12 mouse cellular contexts compared by ENCODE assay signal in genomic region chr10:124570746-124571145, GRCm38 (mm10).
DNase-seq lines count a peak whose midpoint lies in the region; ATAC-seq and TF ChIP-seq lines count a peak whose summit lies in the region.
"Had no signal": no experiment of that assay in that cellular context is flagged by ENCODE, and none has a peak within 500 bp of the region (broad histone marks: within the 10 kb centered on the region; RNA-seq: fewer than 3 reads in every experiment).

No protein-coding gene starts in this region.

- intact Hi-C loops in left cerebral cortex, postnatal 14 days (cut with DNase I) = no loop called here
- intact Hi-C loops in heart, adult 2 months (cut with DNase I) = no loop called here

- peak; percentile 41; the same call in 1 of the 2 replicates for ATAC-seq in forebrain, embryonic 13.5 days
- ATAC-seq in forebrain, embryonic 12.5 days (ENCODE audit: low FRiP score) = no peak
- ATAC-seq: intestine, embryonic 16.5 days; Patski had no signal

- no peak overlapping the region for H3K4me3 ChIP-seq in forebrain, embryonic 13.5 days
- no peak overlapping the region for H3K4me3 ChIP-seq in forebrain, embryonic 12.5 days (replicated peaks)
- H3K4me3 ChIP-seq in heart, adult 2 months = no peak overlapping the region

- WGBS in forebrain, embryonic 13.5 days = 35% methylated on average over 4 of the region's 4 CpGs
- WGBS in forebrain, embryonic 12.5 days = 61% methylated on average over 4 of the region's 4 CpGs
- WGBS in heart, adult 2 months = 65% methylated on average over 4 of the region's 4 CpGs

- H3K4me2 ChIP-seq in forebrain, embryonic 13.5 days = no peak overlapping the region
- no peak overlapping the region for H3K4me2 ChIP-seq in forebrain, embryonic 12.5 days

- no peaks in the 10 kb centered on the region for H3K36me3 ChIP-seq in forebrain, embryonic 13.5 days (ENCODE audit: poor library complexity, severe bottlenecking)
- no peaks in the 10 kb centered on the region for H3K36me3 ChIP-seq in forebrain, embryonic 12.5 days (replicated peaks)
- no peaks in the 10 kb centered on the region for H3K36me3 ChIP-seq in heart, adult 2 months (ENCODE audit: control insufficient read depth, insufficient read depth, low read length)

- DNase-seq in brain, adult 2 months (ENCODE audit: low read depth, low spot score) = peak; percentile 74
- DNase-seq in frontal cortex, postnatal 36 days (ENCODE audit: low spot score in 2 of 2) = peak; percentile 23 to 60
- peak; percentile 32 to 69 for DNase-seq in left cerebral cortex, postnatal 14 days (ENCODE audit: low spot score in 2 of 2)
- no peak for DNase-seq in heart, adult 2 months
- DNase-seq in ovary, postnatal 36 days (ENCODE audit: low spot score) = no peak
- no peak for DNase-seq in heart, adult 18-20 months
- DNase-seq: adrenal gland, adult 8-10 months; lung, postnatal 10 days had no signal

- no peaks in the 10 kb centered on the region for H3K27me3 ChIP-seq in forebrain, embryonic 13.5 days
- no peaks in the 10 kb centered on the region for H3K27me3 ChIP-seq in forebrain, embryonic 12.5 days
- no peaks in the 10 kb centered on the region for H3K27me3 ChIP-seq in heart, adult 2 months (ENCODE audit: control insufficient read depth, insufficient read depth, low read length)
- H3K27me3 ChIP-seq: Patski had no signal

- H3K4me1 ChIP-seq in forebrain, embryonic 13.5 days = no peaks in the 10 kb centered on the region
- no peaks in the 10 kb centered on the region for H3K4me1 ChIP-seq in forebrain, embryonic 12.5 days
- H3K4me1 ChIP-seq in heart, adult 2 months (ENCODE audit: control insufficient read depth, insufficient read depth, low read length) = no peaks in the 10 kb centered on the region

- no peak overlapping the region for H3K9ac ChIP-seq in forebrain, embryonic 13.5 days
- no peak overlapping the region for H3K9ac ChIP-seq in forebrain, embryonic 12.5 days
- H3K9ac ChIP-seq in heart, adult 2 months (ENCODE audit: low read depth, low read length) = no peak overlapping the region

- no peak for TF ChIP-seq POLR2A in heart, adult 2 months (IDR thresholded peaks at IDR 0.05; ENCODE audit: insufficient read depth, low read depth, low read length)

- no peak overlapping the region for H3K27ac ChIP-seq in forebrain, embryonic 13.5 days
- no peak overlapping the region for H3K27ac ChIP-seq in forebrain, embryonic 12.5 days
- no peak overlapping the region for H3K27ac ChIP-seq in heart, adult 2 months

- no peak for TF ChIP-seq CTCF in heart, adult 2 months (IDR thresholded peaks at IDR 0.05)

- TF ChIP-seq EP300 in heart, adult 2 months (IDR thresholded peaks at IDR 0.05; ENCODE audit: insufficient read depth, low read depth, low read length) = no peak

- no peaks in the 10 kb centered on the region for H3K79me2 ChIP-seq in heart, adult 2 months (replicated peaks; ENCODE audit: control insufficient read depth, insufficient read depth, low read length)

- H3K9me3 ChIP-seq in forebrain, embryonic 13.5 days (replicated peaks) = no peaks in the 10 kb centered on the region
- no peaks in the 10 kb centered on the region for H3K9me3 ChIP-seq in forebrain, embryonic 12.5 days

Comparison
In these comparisons a context has a peak if more than half of its experiments do, and no peak if none do; other contexts are left out.
1. DNase-seq: peak in brain, adult 2 months (single experiment), frontal cortex, postnatal 36 days (2 of 2) and left cerebral cortex, postnatal 14 days (2 of 2); none in heart, adult 2 months (0 of 2), ovary, postnatal 36 days (single experiment) and heart, adult 18-20 months (0 of 2).